Mouse (Mus musculus) ES-Bruce4 (cell line): ENCODE measurements around the gene Pecr.

Source experiments
- EP300 ChIP-seq: IDR thresholded peaks from 2 replicates; pipeline ENCODE4 v1.6.1; 2011; ENCODE audit warnings: low read depth, low read length; ENCODE audit not compliant: insufficient read depth
- POLR2A ChIP-seq: IDR thresholded peaks from one replicate; pipeline ENCODE4 v1.8.1; 2011; ENCODE audit warnings: low read length; ENCODE audit not compliant: insufficient read depth

GRCm38 (mm10) chr1:72291925-72292324 lies 7.8 kb upstream of the Pecr start:
- TF ChIP-seq EP300 (no peak), POLR2A (no peak)
